Mouse (Mus musculus) cerebellum, adult 9-10 months (tissue): ENCODE measurements around the gene Mxd4.

ENCODE experiments used
- DNase-seq: peaks from one replicate; pipeline ENCODE4 v3.0.0; 2022

Mxd4 gene

GRCm38 (mm10) chr5:34168950-34169891 lies 18.3 kb downstream of the Mxd4 start, which contains the start of the genes Poln and Haus3:
Gene Poln (minus strand): TSS chr5:34169448.
Gene Haus3 (minus strand): TSS chr5:34169527.
- DNase-seq = peak; percentile 97

- peak; percentile 19 for DNase-seq
These were observed 19.7 kb downstream of the Mxd4 start for GRCm38 (mm10) chr5:34167857-34168256.

- DNase-seq = peak; percentile 12
These were observed 21.7 kb downstream of the Mxd4 start for GRCm38 (mm10) chr5:34165793-34166192.

- no peak for DNase-seq
These were observed 39.0 kb downstream of the Mxd4 start for GRCm38 (mm10) chr5:34148476-34148875.

DNA sequence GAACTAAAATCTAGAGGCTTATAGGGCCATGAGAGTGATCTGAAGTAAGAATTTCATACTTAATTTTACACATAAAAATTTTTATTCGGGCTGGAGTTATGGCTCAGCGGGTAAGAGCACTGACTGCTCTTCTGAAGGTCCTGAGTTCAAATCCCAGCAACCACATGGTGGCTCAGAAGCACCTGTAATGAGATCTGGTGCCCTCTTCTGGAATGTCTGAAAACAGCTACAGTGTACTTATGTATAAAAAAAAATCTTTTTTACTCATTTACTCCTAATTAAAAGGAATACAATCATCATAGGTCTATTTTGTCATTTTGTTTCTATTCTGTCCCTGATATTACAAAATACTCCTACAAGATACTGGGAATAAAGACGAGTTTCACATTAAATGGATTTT lies 40.0 kb downstream of the Mxd4 start:
- DNase-seq = no peak

DNA sequence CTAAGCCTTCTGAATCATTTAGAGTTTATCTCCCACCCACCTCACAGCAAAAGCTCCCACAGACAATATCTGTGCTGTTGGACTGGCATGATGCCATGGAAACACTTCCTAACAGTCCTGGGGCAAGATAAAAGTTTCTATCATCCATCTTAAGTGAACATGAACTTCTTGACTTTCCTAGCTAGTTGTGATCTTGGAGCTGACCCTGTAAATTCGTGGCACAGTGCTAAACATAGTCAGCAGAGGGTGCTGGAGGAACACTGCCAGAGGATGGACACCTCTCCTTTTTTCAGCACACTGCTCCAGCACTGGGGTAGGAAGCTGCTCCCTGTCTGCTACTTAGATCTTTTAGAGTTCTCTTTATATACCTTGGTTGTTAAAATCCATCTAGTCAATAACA lies 47.8 kb downstream of the Mxd4 start:
- peak; percentile 58 for DNase-seq

- no peak for DNase-seq
These were observed 54.8 kb downstream of the Mxd4 start for GRCm38 (mm10) chr5:34132731-34133130.

GRCm38 (mm10) chr5:34124131-34124530 lies 63.4 kb downstream of the Mxd4 start:
- DNase-seq = no peak
